Mouse (Mus musculus): ENCODE measurements around the gene Itprip.

Itprip gene

GRCm38 (mm10) chr19:47914191-47914590 is 4.9 kb downstream of the Itprip start:
- DNase-seq, result no peak

- DNase-seq, result no peak
Observed at GRCm38 (mm10) chr19:47913344-47913743, 5.8 kb downstream of the Itprip start.

- DNase-seq, result no peak
Observed at GRCm38 (mm10) chr19:47910751-47911150, 8.3 kb downstream of the Itprip start.

- no peak for DNase-seq
Observed at GRCm38 (mm10) chr19:47910117-47910618, 8.9 kb downstream of the Itprip start.

- DNase-seq, result peak; percentile 51 to 60
Observed at GRCm38 (mm10) chr19:47909387-47910116, 9.5 kb downstream of the Itprip start.

- DNase-seq, result no peak
Observed at GRCm38 (mm10) chr19:47908961-47909371, 10.1 kb downstream of the Itprip start.

- DNase-seq, result no peak
Observed at GRCm38 (mm10) chr19:47907596-47907995, 11.5 kb downstream of the Itprip start.

GRCm38 (mm10) chr19:47905603-47906002 is 13.5 kb downstream of the Itprip start:
- DNase-seq, result no peak

GRCm38 (mm10) chr19:47905081-47905480 is 14.0 kb downstream of the Itprip start:
- DNase-seq, result peak in 1 of 2 experiments; percentile 3

- DNase-seq, result no peak
Observed at GRCm38 (mm10) chr19:47903679-47904078, 15.4 kb downstream of the Itprip start.

GRCm38 (mm10) chr19:47902316-47903201 is 16.5 kb downstream of the Itprip start:
- DNase-seq, result no peak

GRCm38 (mm10) chr19:47900558-47900957 is 18.5 kb downstream of the Itprip start:
- no peak for DNase-seq

GRCm38 (mm10) chr19:47900012-47900411 is 19.1 kb downstream of the Itprip start:
- DNase-seq, result peak in 1 of 2 experiments; percentile 4

- DNase-seq, result no peak
Observed at GRCm38 (mm10) chr19:47898472-47899079, 20.5 kb downstream of the Itprip start.

- no peak for DNase-seq
Observed at GRCm38 (mm10) chr19:47893092-47893491, 26.0 kb downstream of the Itprip start.

- no peak for DNase-seq
Observed at GRCm38 (mm10) chr19:47891562-47892312, 27.4 kb downstream of the Itprip start.

- peak in 1 of 2 experiments; percentile 31 for DNase-seq
Observed at GRCm38 (mm10) chr19:47890489-47891130, 28.5 kb downstream of the Itprip start.

GRCm38 (mm10) chr19:47888037-47888436 is 31.1 kb downstream of the Itprip start:
- DNase-seq, result no peak

GRCm38 (mm10) chr19:47887417-47887816 is 31.7 kb downstream of the Itprip start:
- peak; percentile 34 to 39 for DNase-seq

- DNase-seq, result peak; percentile 42 to 69
Observed at GRCm38 (mm10) chr19:47886617-47887016, 32.5 kb downstream of the Itprip start.

- no peak for DNase-seq
Observed at GRCm38 (mm10) chr19:47885886-47886285, 33.2 kb downstream of the Itprip start.
